Mouse (Mus musculus) heart, postnatal 0 days (tissue): ENCODE results near the gene Cldn14.

Experiments
- CTCF ChIP-seq: IDR thresholded peaks from 2 replicates; pipeline ENCODE4 v1.5.1; 2016; ENCODE audit warnings: antibody characterized with exemption, control low read depth, low read depth
- EP300 ChIP-seq: IDR thresholded peaks from 2 replicates; pipeline ENCODE4 v1.6.1; 2016; ENCODE audit warnings: antibody characterized with exemption, low read depth

DNA sequence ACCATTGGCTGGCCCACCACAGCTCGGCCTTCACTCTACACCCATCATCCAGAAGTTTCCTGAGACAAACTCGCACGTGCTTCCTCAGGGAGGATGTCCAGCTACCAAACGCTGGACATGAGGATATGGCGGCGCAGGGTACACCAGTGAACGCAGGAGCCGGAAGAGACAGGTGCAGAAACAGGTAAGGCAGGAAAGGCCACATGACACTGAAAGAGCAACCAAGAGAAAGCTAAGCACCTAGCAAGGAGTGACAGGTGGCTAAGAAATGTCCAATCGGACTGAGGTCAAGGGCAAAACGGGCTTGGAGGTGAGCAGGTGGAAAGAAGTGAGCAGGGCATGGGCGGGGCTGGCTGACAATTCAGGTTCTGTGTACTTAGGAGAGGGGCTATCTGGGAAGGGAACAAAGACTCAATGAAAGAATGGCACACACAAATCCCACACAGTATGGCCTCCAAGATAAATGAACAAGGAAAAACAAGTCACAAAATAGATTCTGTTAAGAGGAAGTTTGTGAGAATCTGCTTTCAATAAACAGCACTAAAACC is 47.5 kb downstream of the Cldn14 start:
- TF ChIP-seq CTCF: no peak
- no peak for TF ChIP-seq EP300
